Mouse (Mus musculus) cerebellum, postnatal 25 days (tissue): ENCODE results near the gene Kif20b.

Experiments used
- DNase-seq, 2 experiments: peaks; one replicate each; pipeline ENCODE4 v3.0.0; 2021; ENCODE audit warnings: mixed read lengths in 2 of 2

Kif20b gene

GRCm38 (mm10) chr19:34921652-34922602 is at the start of gene Kif20b:
TSS of gene Kif20b (plus strand) at chr19:34922361.
- DNase-seq, result peak; percentile 87 to 93

GRCm38 (mm10) chr19:34876676-34877075 is 45.5 kb upstream of the Kif20b start:
- no peak for DNase-seq

DNA sequence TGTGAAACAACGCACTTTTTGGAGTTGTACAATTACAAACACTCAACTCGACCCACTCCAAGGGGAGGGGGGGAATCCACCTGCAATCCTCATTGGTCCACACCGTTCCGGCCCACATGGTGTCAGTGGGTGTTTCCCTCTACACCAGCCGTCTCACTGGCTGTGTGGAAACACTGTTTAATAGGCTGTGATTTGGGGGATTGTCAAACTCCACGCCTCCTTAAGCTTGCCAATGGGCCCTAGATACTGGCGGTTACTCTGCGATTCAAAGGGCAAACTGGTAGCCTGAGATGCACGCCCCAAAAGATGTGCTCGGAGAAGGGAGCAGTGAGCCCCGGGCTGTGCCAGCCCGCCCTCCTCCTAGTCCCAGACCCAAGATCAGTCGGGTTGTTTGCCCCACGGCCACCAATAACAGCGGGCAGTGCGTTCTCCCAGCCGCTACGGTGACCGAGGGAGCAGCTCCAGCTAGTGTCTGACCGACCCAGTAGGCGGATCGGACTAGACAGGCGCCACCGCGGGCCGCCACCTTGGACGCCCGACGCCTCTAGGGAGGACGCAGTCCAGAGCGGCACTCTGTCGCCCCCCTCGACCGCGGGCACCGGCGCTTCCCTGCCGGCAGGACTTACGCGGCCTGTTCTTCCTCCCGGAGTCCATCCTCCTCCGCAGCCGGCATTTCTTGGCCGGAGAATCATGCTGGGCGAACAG is 44.1 kb upstream of the Kif20b start:
- peak; percentile 83 for DNase-seq

- peak; percentile 81 to 82 for DNase-seq
Measured at GRCm38 (mm10) chr19:34878603-34879541, 43.3 kb upstream of the Kif20b start, which contains the start of gene Pank1. TSS of gene Pank1 (minus strand) at chr19:34879455.

- DNase-seq, result no peak
Measured at GRCm38 (mm10) chr19:34879624-34880023, 42.5 kb upstream of the Kif20b start.

GRCm38 (mm10) chr19:34881160-34881559 is 41.0 kb upstream of the Kif20b start:
- DNase-seq, result no peak

DNA sequence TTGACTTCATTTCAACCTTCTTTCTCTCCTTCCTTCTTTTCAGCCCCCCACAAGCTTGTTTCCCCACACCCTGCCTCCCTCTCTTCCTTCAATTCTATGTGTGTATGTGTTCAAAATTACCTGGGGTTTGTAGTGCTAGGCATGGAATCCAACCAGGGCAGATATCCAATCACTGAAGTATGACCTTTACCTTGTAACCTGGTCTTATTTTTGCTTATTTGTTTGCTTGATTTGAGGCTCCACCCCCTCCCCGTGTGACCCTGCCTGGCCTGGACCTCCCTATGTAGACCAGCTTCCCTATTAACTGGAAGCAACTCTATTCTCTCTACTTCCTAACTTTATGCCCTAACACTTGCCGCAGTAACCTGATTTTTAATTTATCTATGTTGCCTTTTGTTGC is 39.7 kb upstream of the Kif20b start:
- DNase-seq, result no peak

DNA sequence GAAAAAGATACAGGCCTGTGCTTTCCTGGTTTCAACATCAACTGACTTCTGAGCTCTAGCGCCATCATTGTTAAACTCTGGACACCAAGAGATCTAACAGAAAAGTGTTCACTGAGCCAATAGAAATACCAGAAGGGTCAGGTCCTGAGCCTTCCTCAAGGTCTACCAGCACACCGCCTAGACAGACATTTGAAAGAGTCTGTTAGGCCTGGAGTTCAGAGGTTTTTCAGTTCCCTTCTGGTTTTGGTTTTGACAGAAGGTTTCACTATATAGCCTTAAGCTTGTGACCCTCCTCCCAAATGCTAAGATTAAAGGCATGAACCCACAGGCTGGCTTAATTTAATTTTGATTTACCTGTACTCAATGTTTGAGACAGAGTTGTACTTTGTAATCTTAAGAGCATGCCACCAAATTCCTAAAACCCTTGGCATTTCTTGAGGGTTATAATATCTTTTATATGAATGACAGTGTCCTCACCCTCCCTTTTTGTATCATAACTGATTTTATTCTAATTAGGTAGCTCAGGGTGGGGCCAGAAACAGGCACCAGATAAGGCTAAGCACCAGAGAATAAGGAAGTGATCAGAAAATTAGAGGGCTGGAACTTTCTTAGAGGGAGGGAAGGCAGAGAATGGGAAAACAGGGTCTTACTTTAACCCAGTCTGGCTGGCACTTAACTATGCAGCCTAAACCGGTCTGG is 38.5 kb upstream of the Kif20b start:
- DNase-seq, result no peak

DNA sequence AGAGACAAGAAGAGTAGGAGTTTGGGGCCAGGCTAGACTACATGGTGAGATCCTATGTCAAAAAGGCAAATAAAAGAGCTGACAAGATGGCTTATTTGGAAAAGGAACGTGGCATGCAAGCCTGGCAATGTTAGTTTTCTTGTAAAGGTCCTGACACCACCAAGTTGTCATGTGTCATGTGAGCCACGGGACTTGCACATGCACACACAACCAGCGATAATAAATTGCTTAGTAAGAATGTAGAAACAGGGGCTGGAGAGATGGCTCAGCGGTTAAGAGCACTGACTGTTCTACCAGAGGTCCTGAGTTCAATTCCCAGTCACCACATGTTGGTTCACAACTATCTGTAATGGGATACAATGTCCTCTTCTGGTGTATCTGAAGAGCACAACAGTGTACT is 35.8 kb upstream of the Kif20b start:
- no peak for DNase-seq

GRCm38 (mm10) chr19:34890981-34891380 is 31.2 kb upstream of the Kif20b start:
- no peak for DNase-seq

DNA sequence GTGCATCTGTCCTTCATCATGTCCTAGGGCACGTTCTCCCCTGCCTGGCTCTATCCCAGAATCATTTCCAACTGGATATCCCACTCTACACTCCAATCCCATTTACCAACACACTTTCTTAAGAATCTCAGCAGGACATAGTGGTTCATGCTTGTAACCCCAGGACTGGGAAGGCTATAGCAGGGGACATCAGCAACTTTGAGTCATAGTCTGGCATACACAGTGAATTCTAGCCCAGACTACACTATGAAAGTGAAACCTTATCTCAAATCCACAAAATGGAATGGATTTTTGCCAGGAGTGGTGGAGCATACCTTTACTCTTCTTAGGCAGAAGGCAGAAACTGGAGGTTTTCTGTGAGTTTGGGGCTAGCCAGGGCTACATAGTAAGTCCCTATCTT is 30.6 kb upstream of the Kif20b start:
- no peak for DNase-seq

DNA sequence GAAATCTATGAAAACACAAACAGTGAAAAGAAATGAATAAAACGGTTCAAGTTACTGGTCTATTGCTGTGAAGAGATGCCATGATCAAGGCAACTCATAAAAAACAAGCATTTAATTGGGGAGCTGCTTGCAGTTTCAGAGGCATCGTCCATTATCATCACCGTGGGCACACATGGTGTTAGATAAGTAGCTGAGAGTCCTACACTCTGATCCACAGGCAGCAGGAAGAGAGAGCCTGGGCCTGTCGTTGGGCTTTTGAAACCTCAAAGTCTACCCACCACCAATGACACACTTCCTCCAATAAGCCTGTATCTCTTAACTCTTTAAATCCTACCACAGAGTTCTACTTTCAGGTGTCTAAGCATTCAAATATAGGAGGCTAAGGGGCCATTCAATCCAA is 27.1 kb upstream of the Kif20b start:
- DNase-seq, result no peak

DNA sequence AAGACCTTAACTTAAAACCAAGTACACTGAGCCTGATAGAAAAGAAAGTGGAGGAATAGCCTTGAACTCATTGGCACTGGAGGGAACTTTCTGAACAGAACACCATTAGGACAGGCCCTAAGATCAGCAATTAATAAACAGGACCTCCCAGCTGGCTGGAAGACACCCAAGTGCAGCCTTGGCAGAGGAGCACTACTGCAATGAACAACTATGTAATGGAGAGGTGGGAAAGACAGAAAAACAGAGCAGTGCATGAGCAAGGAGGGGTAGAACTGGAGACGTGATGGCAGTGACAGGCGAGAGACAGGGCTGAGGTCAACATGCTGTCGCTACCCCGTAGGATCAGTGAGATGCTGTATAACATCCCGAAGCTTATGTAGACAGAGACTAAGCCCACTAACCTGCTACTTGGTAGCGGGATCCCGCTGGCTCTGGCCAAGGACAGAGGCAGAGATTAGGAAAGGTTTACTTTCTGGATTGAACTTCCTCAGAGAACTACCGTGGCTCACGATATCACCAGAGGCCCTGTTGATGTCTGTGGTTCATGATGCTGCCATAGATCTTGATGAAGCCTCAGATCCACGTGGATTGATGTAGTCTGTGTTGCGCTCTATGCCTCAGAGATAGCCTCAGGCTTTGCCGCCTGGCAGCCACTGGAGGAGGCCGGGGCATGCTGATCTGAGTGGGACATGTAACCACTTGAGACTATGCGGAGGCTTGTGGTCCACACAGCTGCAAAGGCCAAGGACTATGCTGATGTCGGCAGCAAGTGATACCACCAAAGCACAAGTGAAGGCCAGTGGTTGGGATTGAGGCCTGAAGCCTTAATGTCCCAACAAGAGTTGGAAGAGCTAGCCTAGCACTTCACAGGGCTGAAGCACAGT is 24.8 kb upstream of the Kif20b start:
- DNase-seq, result no peak

- no peak for DNase-seq
Measured at GRCm38 (mm10) chr19:34898941-34899340, 23.2 kb upstream of the Kif20b start.

DNA sequence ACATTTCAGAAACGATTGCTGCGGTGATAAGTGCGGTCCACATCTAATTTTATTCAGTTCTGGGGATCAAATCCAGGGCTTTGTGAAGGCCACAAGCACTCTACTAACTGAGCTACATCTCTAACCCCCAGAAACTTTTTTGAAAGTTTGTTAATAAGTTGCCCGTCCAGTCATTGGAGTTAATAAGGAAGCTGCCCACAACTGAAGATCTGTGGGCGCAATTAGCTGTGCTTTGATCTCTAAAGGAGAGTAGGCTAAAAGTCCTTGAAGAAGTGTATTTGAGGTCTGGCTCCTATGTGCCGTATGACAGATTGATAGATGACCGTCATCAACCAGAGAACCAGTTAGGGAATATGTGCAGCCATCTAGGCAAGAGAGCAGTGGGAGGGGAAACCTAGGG is 20.9 kb upstream of the Kif20b start:
- DNase-seq, result no peak

GRCm38 (mm10) chr19:34901735-34902134 is 20.4 kb upstream of the Kif20b start:
- DNase-seq, result no peak

DNA sequence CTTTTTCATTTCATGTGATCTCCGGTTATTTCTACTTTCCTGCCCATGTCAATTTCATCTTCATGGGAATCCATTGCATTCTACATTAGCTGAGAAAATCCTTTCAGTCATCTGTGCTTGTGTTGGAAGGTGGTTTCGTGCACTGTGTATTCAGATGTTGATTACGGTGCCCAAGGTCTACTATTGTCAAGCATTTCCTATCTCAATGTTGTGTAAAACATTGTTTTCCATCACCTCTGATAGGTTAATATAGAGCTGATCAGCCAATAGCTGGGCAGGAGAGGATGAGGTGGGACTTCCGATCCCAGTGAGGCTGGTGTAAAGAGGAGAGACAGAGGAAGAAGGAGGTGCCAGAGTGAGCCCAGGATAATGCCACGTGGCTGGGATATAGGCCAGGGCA is 18.1 kb upstream of the Kif20b start:
- no peak for DNase-seq

DNA sequence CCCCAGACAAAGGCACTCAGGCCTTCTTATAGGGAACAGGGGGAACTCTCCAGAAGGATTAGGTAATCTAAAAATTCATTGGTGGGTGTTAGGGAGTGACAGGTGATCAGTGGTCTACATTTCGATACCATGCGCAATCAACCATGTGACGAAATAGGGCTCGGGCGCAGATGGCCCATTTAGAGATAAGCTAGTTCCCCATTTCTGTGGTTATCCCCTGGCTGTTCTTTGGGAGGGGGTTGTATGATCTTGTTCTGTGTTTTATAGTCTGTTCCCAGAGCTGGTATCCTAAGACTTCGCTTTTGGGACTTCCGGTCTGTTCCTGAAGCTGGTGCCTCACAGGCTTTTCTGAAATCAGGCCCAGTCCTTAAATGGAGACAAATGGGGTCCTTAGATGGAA is 16.7 kb upstream of the Kif20b start:
- no peak for DNase-seq

- DNase-seq, result no peak
Measured at GRCm38 (mm10) chr19:34906772-34907171, 15.4 kb upstream of the Kif20b start.

DNA sequence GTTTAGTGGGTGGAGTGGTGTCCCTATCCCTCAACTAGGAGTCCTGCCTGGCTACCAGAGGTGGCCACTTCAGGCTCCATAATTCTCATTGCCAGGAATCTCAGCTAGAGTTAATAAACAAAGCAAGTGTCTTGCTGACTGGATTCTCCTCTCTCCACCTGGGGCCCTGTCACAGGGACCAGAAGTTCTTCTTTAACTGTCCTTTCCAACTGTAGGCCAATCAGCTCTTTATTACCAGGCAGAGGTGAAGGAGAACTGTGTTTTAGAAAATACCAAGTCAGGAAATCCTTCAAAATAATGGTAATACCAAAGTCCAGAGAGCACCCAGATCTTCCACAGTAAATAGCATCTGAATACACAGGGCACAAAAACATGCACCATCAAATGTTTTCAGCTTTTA is 9.8 kb upstream of the Kif20b start:
- DNase-seq, result no peak

GRCm38 (mm10) chr19:34920066-34920465 is 2.1 kb upstream of the Kif20b start:
- DNase-seq, result no peak
